Mouse (Mus musculus): ENCODE results near the gene Celf1.
"Not testable (repeated sequence)": the region's sequence is repeated elsewhere in the genome, so short reads cannot be mapped to it uniquely, and the experiment has no call there.

The Celf1 gene

DNA sequence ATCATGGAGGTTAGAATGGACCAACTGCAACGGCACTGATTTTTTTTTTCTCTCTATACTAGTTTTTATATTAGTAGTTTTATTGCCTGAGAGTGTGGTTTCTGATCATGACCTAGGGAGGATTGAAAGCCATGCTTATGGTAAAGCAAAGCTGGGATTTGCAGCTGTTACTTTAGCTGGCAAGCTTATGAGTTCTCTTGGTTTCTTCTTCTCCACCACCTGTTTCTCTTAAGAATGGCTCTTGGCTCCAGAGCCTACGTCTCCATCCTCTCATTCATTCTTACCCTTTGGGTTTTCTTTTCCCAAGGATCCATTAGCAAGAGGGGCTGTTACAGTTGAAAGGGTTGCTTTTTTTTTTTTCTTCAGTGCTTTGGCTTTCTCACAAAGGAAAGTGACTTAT, 1.6 kb downstream of the Celf1 start:
- DNase-seq = no peak

GRCm38 (mm10) chr2:90950149-90950548, 10.0 kb downstream of the Celf1 start:
- no peak for DNase-seq

DNA sequence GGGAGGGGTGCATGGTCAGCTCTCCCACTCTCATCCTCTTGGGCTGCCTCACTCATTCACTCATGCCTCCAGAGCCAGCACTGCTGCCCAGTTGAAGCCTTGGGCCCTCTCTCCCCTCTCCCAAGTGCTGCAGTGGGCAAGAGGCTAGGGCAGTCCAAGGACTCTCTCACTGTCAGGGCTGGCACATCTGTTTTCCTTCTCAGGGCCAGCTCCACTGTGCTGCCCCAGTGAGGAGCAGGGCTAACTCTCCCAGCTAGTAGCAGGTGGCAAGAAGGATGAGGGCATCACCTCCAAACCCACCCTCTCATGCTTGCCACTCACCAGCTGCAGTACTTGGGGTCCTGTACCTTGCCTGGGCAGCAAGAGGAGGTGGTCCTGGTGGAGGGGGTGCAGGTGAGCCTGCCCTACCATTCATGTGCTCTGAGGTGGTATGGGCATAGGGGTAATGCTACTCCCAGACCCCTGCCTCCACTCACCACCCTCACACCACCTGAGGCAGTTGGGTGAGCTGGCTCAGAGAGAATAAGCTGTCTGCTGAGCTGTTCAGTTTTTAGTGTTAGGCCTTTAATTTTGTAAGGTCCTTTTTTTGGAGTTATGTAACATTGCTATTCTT, 10.5 kb downstream of the Celf1 start:
- DNase-seq = no peak

- DNase-seq = no peak
Observed at GRCm38 (mm10) chr2:90953461-90953860, 13.3 kb downstream of the Celf1 start.

GRCm38 (mm10) chr2:90956053-90956452, 15.9 kb downstream of the Celf1 start:
- no peak for DNase-seq

- DNase-seq = no peak
Observed at GRCm38 (mm10) chr2:90958856-90959255, 18.7 kb downstream of the Celf1 start.

DNA sequence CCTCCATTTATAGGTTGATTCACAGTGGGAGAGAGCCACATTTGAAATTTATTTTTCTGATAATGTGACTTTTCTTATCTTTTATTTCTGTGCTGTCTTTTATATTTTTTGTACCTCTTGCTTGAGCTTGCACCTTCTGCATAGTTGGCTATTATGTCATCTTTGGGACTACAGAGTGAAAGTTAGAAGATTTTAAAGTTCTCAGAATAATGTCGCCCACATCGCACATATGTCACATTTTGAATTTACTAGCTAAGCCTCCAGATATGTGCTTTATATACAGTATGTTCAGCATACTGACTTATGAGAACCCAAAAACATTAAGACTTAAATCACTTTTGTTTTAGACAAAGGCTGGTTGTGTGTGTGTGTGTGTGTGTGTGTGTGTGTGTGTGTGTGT, 19.8 kb downstream of the Celf1 start:
- DNase-seq = no peak

- no peak for DNase-seq
Observed at GRCm38 (mm10) chr2:90963304-90963703, 23.1 kb downstream of the Celf1 start.

DNA sequence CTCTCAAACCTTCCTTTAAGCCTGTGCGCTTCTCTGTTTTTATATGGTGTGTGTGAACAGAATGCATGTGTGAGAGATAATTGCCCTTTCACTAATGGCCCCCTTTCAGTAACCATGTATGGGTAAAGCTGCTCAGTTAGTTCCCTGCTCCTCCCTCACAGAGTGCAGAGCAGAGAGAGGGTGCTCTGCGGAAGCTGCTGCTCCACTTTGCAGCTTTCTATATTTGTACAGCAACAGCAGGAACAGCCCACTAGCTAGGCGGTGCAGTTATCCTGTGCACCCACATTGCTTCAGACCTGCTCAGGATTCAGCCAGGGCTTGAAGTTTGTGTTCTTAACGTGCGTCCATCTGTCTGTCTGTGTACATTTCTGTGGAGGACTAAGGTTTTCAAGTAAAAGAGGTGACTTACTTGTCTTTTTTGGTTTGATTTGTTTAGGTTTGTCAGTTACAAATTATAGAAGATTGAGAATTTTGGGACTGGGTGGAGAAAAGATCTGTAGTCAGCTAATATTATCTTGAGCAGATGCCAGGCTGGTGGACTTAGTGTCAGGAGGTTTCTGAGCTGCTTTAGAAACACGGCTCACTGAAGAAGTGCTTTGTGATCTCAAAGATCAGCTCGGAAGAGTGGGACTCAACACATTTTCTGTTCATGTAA, 24.8 kb downstream of the Celf1 start:
- peak in 1 of 2 experiments; percentile 7 for DNase-seq

GRCm38 (mm10) chr2:90965466-90966080, 25.4 kb downstream of the Celf1 start:
- no peak for DNase-seq

GRCm38 (mm10) chr2:90970606-90971005, 30.4 kb downstream of the Celf1 start:
- DNase-seq = no peak

- DNase-seq = no peak
Observed at GRCm38 (mm10) chr2:90974101-90974500, 33.9 kb downstream of the Celf1 start.

GRCm38 (mm10) chr2:90975181-90975835, 35.1 kb downstream of the Celf1 start:
- DNase-seq = no peak

DNA sequence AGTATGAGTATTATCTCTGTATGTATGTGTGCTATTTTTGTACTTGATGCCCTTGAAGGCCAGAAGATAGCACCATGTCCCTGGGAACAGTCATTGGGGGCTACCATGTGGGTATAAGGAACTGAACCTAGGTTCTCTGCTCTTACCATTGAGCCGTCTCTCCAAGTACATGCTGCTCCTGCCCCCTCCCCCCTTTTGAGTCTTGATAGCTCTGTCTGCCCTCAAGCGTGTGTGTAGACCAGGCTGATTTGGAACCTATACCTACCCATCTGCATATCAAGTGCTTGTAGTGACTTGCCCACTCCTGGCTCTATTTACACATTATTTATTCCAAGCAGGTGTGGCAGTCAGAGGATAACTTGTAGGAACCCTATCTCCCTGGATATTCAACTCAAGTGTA, 36.4 kb downstream of the Celf1 start:
- DNase-seq = no peak

DNA sequence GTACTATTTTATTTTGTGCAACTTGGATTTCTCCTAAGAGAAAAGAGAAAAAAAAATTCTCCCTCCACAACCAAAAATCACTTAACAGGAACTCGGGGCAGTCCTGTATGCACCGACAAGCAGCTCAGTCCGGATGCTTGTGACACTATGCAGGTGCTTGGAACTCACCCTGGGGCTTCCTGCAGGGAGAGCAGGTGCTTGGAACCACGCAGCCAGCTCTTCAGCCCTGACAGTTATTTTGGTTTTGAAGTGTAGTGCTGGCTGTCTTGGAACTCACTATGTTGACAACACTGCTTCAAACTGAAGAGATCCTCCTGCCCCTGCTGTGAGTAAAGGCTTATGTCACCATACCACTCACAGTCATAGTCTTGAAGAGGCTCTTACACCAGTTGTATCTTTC, 37.1 kb downstream of the Celf1 start:
- DNase-seq = no peak

DNA sequence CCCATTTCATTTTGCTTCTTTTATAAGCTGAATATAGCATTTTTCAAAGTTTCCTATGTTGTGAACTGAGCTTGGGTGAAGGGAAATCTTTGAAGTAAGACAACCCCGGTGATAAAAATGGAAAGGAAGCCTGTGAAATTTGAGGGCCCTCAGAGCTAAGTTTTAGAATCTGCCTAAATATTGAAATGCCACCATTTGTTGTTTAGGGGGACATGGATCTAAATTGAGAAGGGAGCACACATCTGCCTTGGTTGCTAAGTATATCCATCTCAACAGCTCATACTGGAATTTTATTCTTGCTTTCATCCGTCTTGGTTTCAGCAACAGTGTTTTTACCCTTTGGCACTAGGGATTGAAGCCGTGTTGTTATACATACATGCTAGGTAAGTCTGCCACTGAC, 45.9 kb downstream of the Celf1 start:
- DNase-seq = no peak

DNA sequence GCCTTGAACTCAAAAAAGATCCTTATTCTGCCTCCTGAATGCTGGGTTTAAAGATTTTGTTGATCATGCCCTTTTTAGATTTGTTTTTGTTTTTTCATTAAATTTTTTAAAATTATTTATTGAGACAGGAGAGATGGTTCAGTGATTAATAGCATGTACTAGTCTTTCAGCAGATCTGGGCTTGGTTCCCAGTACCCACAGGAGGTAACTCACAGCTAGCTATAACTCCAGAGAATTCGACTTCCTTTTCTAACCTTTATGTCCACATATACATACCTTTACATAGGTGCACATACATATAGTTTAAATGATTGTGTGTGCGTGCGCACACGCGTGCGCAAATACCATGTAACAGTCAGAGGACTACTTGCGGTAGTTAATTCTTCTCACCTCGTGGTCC, 68.4 kb downstream of the Celf1 start:
- no peak for DNase-seq

GRCm38 (mm10) chr2:91013881-91014280, 73.7 kb downstream of the Celf1 start:
- no peak for DNase-seq

DNA sequence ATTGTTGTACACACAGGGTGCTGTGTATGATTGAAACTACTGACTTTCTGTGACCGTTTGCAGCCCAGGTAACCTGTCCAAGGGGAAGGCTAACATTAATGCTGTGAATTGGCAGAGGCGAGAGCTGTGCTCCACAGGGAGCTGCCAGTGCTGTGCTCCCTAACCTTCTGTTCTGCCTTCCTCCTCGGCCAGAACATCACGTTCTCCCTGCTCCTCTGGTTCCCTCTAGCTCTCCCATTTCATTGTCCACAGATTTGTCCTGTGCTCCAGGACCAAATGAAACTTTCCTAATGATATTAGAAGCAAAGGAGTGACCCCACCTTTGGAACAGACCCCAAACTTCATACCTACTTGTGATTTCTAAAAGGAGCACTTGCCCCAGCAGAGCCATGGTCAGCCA, 75.2 kb downstream of the Celf1 start:
- DNase-seq = no peak

DNA sequence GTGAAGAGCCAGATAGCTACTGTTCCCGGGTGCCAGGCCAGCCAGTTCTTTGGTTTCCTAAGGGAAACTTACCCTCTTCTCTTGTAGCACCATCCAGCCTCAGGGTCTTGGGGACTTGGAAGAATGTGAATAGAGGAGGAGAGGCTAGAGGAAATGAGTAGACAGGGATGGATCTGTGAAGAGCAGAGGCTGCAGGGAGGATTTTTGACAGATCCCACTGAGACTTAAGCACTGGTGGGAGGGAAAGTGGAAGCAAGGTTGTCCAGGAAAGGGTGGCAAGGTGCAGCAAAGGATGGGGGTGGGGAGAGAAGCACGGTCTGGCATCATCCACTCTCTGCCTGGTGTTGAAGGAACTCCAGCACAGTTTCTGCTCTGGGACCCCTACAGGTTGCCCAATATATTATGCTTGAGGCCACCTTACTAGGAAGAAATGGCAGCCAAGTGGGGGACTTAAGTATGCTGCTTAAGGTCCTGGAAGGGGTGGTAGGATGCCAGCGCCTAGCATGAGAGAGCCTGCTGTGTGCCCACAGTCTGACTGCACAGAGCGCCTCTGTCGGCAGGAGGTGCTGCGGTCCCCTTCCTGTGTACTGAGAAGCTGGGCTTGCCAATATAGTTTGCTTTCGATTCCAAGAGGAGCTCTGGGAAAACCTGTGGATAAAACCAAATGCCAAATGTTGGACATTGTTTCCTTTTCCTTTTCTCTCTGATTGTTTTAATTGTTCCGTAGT, 78.0 kb downstream of the Celf1 start:
- no peak for DNase-seq

GRCm38 (mm10) chr2:91019911-91020310, 79.7 kb downstream of the Celf1 start:
- no peak for DNase-seq

DNA sequence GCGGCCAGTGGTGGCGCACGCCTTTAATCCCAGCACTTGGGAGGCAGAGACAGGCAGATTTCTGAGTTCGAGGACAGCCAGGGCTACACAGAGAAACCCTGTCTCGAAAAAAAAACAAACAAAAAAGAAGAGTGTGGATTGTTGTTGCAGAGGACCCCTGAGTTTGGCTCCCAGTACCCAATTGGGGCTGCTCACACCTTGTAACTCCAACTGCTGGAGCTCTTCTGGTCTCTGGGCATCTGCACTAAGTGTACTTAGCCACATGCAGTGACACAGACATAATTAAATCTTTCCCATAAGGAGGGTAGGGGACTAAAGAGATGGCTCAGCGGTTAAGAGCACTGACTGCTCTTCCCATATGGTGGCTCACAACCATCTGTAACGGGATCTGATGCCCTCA, 82.1 kb downstream of the Celf1 start:
- DNase-seq = not testable (repeated sequence)

GRCm38 (mm10) chr2:91023131-91023530, 82.9 kb downstream of the Celf1 start:
- DNase-seq = no peak

All from thymus, postnatal 36 days (tissue).